Mouse (Mus musculus): Measurements from ENCODE around the gene Heatr1. TPM values are rescaled to one million over a fixed set of nuclear protein-coding genes. Genes with fewer than 3 reads are reported as not detected.

Heatr1 gene
- polyA plus RNA-seq (2015; fragmentation: Nextera tagmentation; extraction: Ambion mirVana): 18.5 and 19.1 TPM in 2 replicates

GRCm38 (mm10) chr13:12394609-12395505 lies at the start of gene Heatr1:
Gene Heatr1 (plus strand): TSS chr13:12395027.
- DNase-seq (ENCODE audit: low spot score): peak; percentile 99

- DNase-seq (ENCODE audit: low spot score): no peak
Observed at GRCm38 (mm10) chr13:12346837-12347236, 48.0 kb upstream of the Heatr1 start.

GRCm38 (mm10) chr13:12349197-12349824 lies 45.5 kb upstream of the Heatr1 start:
- peak; percentile 57 for DNase-seq (ENCODE audit: low spot score)

- DNase-seq (ENCODE audit: low spot score): no peak
Observed at GRCm38 (mm10) chr13:12356184-12356583, 38.6 kb upstream of the Heatr1 start.

- DNase-seq (ENCODE audit: low spot score): no peak
Observed at GRCm38 (mm10) chr13:12357554-12357953, 37.3 kb upstream of the Heatr1 start.

GRCm38 (mm10) chr13:12361486-12361885 lies 33.3 kb upstream of the Heatr1 start:
- DNase-seq (ENCODE audit: low spot score): no peak

GRCm38 (mm10) chr13:12369041-12369621 lies 25.7 kb upstream of the Heatr1 start:
- no peak for DNase-seq (ENCODE audit: low spot score)

GRCm38 (mm10) chr13:12369930-12370329 lies 24.9 kb upstream of the Heatr1 start:
- DNase-seq (ENCODE audit: low spot score): no peak

GRCm38 (mm10) chr13:12372755-12373154 lies 22.1 kb upstream of the Heatr1 start:
- DNase-seq (ENCODE audit: low spot score): no peak

- no peak for DNase-seq (ENCODE audit: low spot score)
Observed at GRCm38 (mm10) chr13:12376778-12377177, 18.0 kb upstream of the Heatr1 start.

GRCm38 (mm10) chr13:12384796-12385195 lies 10.0 kb upstream of the Heatr1 start:
- DNase-seq (ENCODE audit: low spot score): no peak

GRCm38 (mm10) chr13:12386286-12386685 lies 8.5 kb upstream of the Heatr1 start:
- DNase-seq (ENCODE audit: low spot score): peak; percentile 44

- peak; percentile 38 for DNase-seq (ENCODE audit: low spot score)
Observed at GRCm38 (mm10) chr13:12395571-12395970, 744 bp downstream of the Heatr1 start.

- DNase-seq (ENCODE audit: low spot score): no peak
Observed at GRCm38 (mm10) chr13:12408343-12409066, 13.7 kb downstream of the Heatr1 start.

GRCm38 (mm10) chr13:12412016-12412415 lies 17.2 kb downstream of the Heatr1 start:
- DNase-seq (ENCODE audit: low spot score): no peak

GRCm38 (mm10) chr13:12420596-12420995 lies 25.8 kb downstream of the Heatr1 start:
- DNase-seq (ENCODE audit: low spot score): no peak

GRCm38 (mm10) chr13:12428556-12428955 lies 33.7 kb downstream of the Heatr1 start:
- DNase-seq (ENCODE audit: low spot score): no peak

- no peak for DNase-seq (ENCODE audit: low spot score)
Observed at GRCm38 (mm10) chr13:12433843-12434242, 39.0 kb downstream of the Heatr1 start.

GRCm38 (mm10) chr13:12439586-12439985 lies 44.8 kb downstream of the Heatr1 start:
- no peak for DNase-seq (ENCODE audit: low spot score)

- no peak for DNase-seq (ENCODE audit: low spot score)
Observed at GRCm38 (mm10) chr13:12440813-12441212, 46.0 kb downstream of the Heatr1 start.

- no peak for DNase-seq (ENCODE audit: low spot score)
Observed at GRCm38 (mm10) chr13:12442008-12442587, 47.3 kb downstream of the Heatr1 start.
